Mouse (Mus musculus) heart, adult 2 months (tissue): ENCODE measurements around the gene Col26a1. TPM values are rescaled to one million over a fixed set of nuclear protein-coding genes. Genes with fewer than 3 reads are reported as not detected.

ENCODE experiments used
- DNase-seq, 2 experiments: peaks; one replicate each; pipeline ENCODE4 v3.0.0; 2021
- H3K27ac ChIP-seq: fragments of 200-600 bp; 2 replicates; pipeline ENCODE4 v1.8.1; 2022
- H3K27me3 ChIP-seq: fragments of 200-500 bp; 2 replicates; pipeline ENCODE4 v1.6.1; 2012; ENCODE audit warnings: mild to moderate bottlenecking, low read length, inconsistent platforms, mixed read lengths; ENCODE audit not compliant: control insufficient read depth, insufficient read depth
- H3K36me3 ChIP-seq: fragments of 200-500 bp; 2 replicates; pipeline ENCODE4 v1.6.1; 2012; ENCODE audit warnings: low read length, inconsistent platforms; ENCODE audit not compliant: control insufficient read depth, insufficient read depth
- H3K4me1 ChIP-seq: fragments of 200-500 bp; 2 replicates; pipeline ENCODE4 v1.6.1; 2011; ENCODE audit warnings: low read length; ENCODE audit not compliant: control insufficient read depth, insufficient read depth
- H3K4me3 ChIP-seq: fragments of 200-600 bp; 2 replicates; pipeline ENCODE4 v1.8.1; 2022
- H3K79me2 ChIP-seq: fragments of 200-500 bp; replicated peaks from 2 replicates; pipeline ENCODE4 v1.6.1; 2012; ENCODE audit warnings: mild to moderate bottlenecking, inconsistent platforms, low read length, moderate library complexity, mixed read lengths; ENCODE audit not compliant: control insufficient read depth, insufficient read depth
- H3K9ac ChIP-seq: fragments of 200-500 bp; 2 replicates; pipeline ENCODE4 v1.6.1; 2012; ENCODE audit warnings: low read depth, mild to moderate bottlenecking, control low read depth, inconsistent platforms, low read length, mixed read lengths
- CTCF ChIP-seq: fragments of 200-600 bp; IDR thresholded peaks from 2 replicates; pipeline ENCODE4 v1.8.1; 2022; ENCODE audit warnings: antibody characterized with exemption, mild to moderate bottlenecking, moderate library complexity
- EP300 ChIP-seq: fragments of 200-500 bp; IDR thresholded peaks from 2 replicates; pipeline ENCODE4 v1.6.1; 2011; ENCODE audit warnings: low read depth, low read length, control low read depth; ENCODE audit not compliant: insufficient read depth
- POLR2A ChIP-seq: fragments of 200-500 bp; IDR thresholded peaks from 2 replicates; pipeline ENCODE4 v1.6.1; 2011; ENCODE audit warnings: mild to moderate bottlenecking, low read depth, low read length, control low read depth; ENCODE audit not compliant: insufficient read depth
- WGBS: fragments of 180-500 bp; shearing (Covaris S2); methylation state at CpG from one replicate; pipeline ENCODE4 v1.1.7; 2018; 5-methylcytosine and 5-hydroxymethylcytosine counted together
- intact Hi-C: fragments of 180-260 bp; cut with DNase I; formaldehyde crosslinking; loops from one replicate; pipeline ENCODE4 v1.15.1; 2025
- polyA plus RNA-seq: library from polyadenylated mRNA; depleted of rRNA; stranded (reverse); fragments of >200 nt; gene quantifications from 2 replicates; pipeline ENCODE4 v1.2.3, GENCODE M21; 2012
- total RNA-seq, 2 experiments: library from RNA; stranded (reverse); gene quantifications; 2 replicates each; pipeline ENCODE4 v1.2.3; 2021

Gene Col26a1
- total and polyA plus RNA-seq, 3 experiments, result 0.26 to 1.3 (median 0.32) TPM

DNA sequence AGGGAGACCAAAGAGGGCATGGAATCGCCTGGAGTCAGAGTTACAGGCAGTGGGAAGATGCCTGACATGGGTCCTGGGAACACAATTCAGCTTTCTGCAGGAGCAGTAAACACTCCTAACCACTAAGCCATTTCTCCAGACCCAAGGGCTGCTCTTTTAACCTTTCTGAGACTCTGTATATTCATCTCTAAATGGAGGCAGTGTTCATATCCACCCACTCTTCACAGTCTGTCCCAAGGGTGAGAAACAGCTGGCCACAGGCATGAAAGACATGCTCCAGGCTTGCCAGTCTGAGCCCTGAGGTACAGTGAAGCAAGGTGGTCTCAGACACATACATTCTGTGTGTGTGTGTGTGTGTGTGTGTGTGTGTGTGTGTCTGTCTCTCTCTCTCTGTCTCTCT is 78.8 kb downstream of the Col26a1 start:
- no peaks in the 10 kb centered on the region for H3K4me1 ChIP-seq
- H3K27me3 ChIP-seq, result no peaks in the 10 kb centered on the region
- no peak overlapping the region for H3K4me3 ChIP-seq
- WGBS, result 72% methylated on average over 1 of the region's 1 CpGs
- no peak overlapping the region for H3K27ac ChIP-seq
- no peak for DNase-seq
- H3K79me2 ChIP-seq, result no peaks in the 10 kb centered on the region
- intact Hi-C loops, result no loop called here
- TF ChIP-seq POLR2A, result no peak
- TF ChIP-seq EP300, result no peak
- TF ChIP-seq CTCF, result no peak
- H3K36me3 ChIP-seq, result no peaks in the 10 kb centered on the region
- H3K9ac ChIP-seq, result no peak overlapping the region

DNA sequence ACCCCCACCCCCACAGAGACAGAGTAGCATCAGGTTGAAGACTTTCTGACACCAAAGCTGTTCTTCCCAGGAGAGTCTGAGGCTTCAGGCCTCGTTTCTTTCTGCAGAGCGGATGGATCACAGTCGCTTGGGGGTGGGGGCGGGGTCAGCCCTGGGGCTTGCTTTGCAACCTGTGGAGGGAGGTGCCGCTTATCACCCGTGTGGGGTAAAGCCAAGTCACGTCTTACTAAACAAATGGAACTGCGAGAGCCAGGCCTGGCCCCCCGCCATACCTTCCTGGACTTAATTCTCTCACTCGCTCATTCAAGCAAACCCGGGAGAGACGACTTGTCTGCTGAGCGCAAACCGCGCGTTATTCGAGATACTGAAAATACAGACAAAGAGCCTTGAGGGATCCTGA is 80.3 kb downstream of the Col26a1 start:
- intact Hi-C loops, result no loop called here
- H3K36me3 ChIP-seq, result no peaks in the 10 kb centered on the region
- peak in 1 of 2 experiments; percentile 25 for DNase-seq
- H3K27ac ChIP-seq, result no peak overlapping the region
- H3K9ac ChIP-seq, result no peak overlapping the region
- H3K27me3 ChIP-seq, result no peaks in the 10 kb centered on the region
- H3K79me2 ChIP-seq, result no peaks in the 10 kb centered on the region
- no peaks in the 10 kb centered on the region for H3K4me1 ChIP-seq
- TF ChIP-seq EP300 (no peak), POLR2A (no peak), CTCF (no peak)
- WGBS, result 18% methylated on average over 17 of the region's 17 CpGs
- no peak overlapping the region for H3K4me3 ChIP-seq

DNA sequence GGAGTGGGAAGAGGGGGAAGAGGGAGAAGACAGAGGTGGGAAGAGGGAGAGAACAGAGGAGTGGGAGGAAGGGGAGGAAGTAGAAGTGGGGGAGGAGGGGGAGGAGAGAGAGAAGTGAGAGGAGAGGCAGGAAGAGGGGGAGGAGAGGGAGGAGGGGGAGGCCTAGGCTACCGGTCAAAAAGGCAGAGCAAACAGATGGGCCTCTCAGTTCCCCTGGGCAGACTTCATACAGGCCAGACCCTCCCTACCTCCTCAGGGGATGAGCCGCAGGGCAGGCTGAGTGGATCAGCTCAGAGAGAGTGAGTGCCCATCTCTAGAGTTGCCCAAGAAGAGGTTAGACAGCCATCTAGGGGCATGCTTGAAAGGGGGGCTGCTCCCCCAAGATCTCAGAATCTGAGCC is 86.1 kb downstream of the Col26a1 start:
- no peak for TF ChIP-seq CTCF
- H3K4me3 ChIP-seq, result no peak overlapping the region
- H3K79me2 ChIP-seq, result no peaks in the 10 kb centered on the region
- no peak overlapping the region for H3K9ac ChIP-seq
- intact Hi-C loops, result no loop called here
- no peak overlapping the region for H3K27ac ChIP-seq
- H3K27me3 ChIP-seq, result no peaks in the 10 kb centered on the region
- no peaks in the 10 kb centered on the region for H3K36me3 ChIP-seq
- no peaks in the 10 kb centered on the region for H3K4me1 ChIP-seq
- DNase-seq, result no peak
- WGBS, result 32% methylated on average over 2 of the region's 2 CpGs

DNA sequence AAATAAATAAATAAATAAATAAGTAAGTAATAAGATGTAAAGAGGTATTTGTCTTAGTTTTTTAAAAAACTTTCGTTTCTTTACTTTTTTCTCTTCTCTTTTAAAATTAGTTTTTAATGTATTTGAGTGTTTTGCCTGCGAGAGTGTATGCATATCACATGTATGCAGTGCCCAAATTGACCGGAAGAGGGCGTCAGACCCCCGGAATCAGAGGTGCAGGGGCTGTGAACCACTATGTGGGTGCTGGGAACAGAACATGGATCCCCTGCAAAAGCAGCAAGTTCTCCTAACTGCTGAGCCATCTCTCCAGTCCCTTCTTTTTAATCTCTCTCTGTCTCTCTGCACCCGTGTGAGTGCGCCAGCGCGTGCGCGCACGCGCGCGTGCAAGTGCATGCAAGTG is 89.2 kb downstream of the Col26a1 start:
- no peaks in the 10 kb centered on the region for H3K27me3 ChIP-seq
- H3K27ac ChIP-seq, result no peak overlapping the region
- TF ChIP-seq POLR2A, result no peak
- no peak for TF ChIP-seq EP300
- no peak for TF ChIP-seq CTCF
- H3K79me2 ChIP-seq, result no peaks in the 10 kb centered on the region
- no peaks in the 10 kb centered on the region for H3K4me1 ChIP-seq
- H3K9ac ChIP-seq, result no peak overlapping the region
- no peak overlapping the region for H3K4me3 ChIP-seq
- no peak for DNase-seq
- WGBS, result 90% methylated on average over 15 of the region's 15 CpGs
- no peaks in the 10 kb centered on the region for H3K36me3 ChIP-seq
- intact Hi-C loops, result no loop called here

DNA sequence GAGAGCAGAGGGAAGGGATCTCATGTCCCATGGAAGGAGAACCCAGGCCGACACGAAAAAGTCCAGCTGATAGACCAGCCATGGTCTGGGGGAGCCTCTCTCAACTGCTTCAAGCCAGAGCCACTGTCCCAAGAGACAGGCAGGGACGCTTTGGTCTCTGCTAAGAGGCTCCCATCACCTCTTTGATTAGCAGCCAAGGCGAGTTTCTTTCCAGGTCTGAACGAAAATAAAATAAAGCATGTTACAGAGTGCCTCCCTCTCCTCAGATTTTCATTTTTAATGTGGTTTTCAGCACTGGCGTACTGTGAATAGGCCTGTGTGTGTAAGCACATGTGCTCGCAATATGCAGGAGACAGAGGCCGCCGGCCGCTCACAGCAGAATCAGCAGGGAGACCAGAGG is 90.5 kb downstream of the Col26a1 start:
- WGBS, result 78% methylated on average over 10 of the region's 10 CpGs
- Histone ChIP-seq H3K79me2 (no peaks in the 10 kb centered on the region), H3K9ac (no peak overlapping the region), H3K36me3 (no peaks in the 10 kb centered on the region), H3K4me3 (no peak overlapping the region), H3K27me3 (no peaks in the 10 kb centered on the region), H3K4me1 (no peaks in the 10 kb centered on the region), H3K27ac (no peak overlapping the region)
- DNase-seq, result no peak
- intact Hi-C loops, result no loop called here
- TF ChIP-seq EP300 (no peak), POLR2A (no peak), CTCF (no peak)

DNA sequence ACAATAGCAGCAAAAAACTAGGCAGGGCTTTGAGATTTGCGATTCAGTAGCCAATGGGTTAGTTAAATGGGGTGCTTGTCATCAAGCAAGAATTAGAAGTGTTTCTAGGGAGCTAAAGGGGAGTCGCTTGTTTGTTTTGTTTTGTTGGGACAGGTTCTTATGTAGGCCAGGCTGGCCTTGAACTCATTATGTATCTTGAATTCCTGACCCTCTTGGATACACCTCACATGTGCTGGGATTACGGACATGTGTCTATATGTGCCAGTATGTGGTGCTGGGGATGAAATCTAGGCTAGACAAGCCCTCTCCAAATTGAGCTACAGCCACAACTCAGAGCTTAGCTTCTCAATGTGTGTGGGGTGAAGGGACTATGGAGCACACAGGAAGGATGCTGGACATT is 91.8 kb downstream of the Col26a1 start:
- DNase-seq, result no peak
- Histone ChIP-seq H3K27ac (no peak overlapping the region), H3K36me3 (no peaks in the 10 kb centered on the region), H3K4me1 (no peaks in the 10 kb centered on the region), H3K79me2 (no peaks in the 10 kb centered on the region), H3K9ac (no peak overlapping the region), H3K4me3 (no peak overlapping the region), H3K27me3 (no peaks in the 10 kb centered on the region)
- WGBS, result 59% methylated on average over 3 of the region's 3 CpGs
- TF ChIP-seq CTCF (no peak), POLR2A (no peak), EP300 (no peak)
- intact Hi-C loops, result loop anchor here (1.0 kb wide), 1 partner anchor 90 kb away; no protein-coding TSS in a partner anchor
